Mouse (Mus musculus): Measurements from ENCODE around the gene Plppr5.

Plppr5 gene

GRCm38 (mm10) chr3:117574529-117575252, at the start of gene Plppr5:
Gene Plppr5, plus strand, starts transcription at chr3:117574836.
- DNase-seq = peak; percentile 20

DNA sequence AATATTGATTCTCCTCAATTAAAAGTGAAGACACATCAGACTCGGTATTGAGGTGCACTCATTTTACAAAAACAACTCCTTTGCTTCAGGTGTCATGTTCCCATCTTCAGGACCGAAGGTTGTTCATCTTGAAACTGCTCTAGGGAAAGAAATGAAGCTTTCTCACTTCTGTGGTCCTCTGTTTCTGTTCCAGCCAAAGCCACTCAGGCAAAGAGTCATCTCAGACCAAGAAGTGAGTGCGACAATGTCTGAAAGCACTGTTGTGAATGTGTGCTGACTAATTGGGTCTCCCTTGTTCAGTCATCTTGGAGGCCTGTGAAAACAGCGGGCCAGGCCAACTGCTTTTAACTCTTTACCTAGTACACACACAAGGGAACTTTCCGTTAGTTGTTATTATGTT, 24.7 kb upstream of the Plppr5 start:
- no peak for DNase-seq

DNA sequence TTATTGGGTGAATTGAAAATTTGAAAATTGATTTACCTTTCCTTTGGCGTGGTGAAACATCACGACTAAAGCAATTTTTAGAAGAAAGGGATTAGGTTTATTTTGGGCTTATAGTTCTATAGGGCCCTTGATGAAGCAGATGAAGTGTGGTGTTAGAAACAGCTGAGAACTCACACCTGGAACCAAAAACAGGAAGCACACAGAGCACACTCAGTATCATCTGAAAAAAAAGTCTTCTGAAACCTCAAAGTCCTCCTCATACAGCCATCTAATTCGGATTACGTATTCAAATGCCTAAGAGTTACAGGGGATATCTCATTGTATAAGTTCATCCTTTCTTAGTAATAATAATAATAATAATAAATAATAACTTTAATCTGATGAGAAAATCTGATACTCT, 24.1 kb upstream of the Plppr5 start:
- no peak for DNase-seq

DNA sequence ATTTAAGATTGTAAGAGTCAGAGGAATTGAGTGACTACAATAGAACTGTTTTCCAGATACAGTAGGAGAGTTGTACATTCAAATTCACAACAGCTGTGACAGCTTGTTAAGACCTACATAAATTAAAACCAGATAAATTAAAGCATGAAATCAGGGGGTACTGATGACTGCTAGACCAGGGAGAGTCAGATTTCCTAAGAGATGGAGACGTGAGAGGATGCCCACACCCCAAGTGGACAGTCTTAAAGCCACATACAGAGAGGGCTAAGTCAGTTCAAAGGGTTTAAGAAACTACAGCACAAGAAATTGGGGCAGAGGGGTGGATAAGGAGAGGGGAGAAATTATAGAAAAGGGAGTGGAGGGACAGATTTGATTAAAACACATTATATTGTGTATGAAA, 17.7 kb upstream of the Plppr5 start:
- DNase-seq = no peak

GRCm38 (mm10) chr3:117575253-117575927, 754 bp downstream of the Plppr5 start:
- DNase-seq = peak; percentile 4

DNA sequence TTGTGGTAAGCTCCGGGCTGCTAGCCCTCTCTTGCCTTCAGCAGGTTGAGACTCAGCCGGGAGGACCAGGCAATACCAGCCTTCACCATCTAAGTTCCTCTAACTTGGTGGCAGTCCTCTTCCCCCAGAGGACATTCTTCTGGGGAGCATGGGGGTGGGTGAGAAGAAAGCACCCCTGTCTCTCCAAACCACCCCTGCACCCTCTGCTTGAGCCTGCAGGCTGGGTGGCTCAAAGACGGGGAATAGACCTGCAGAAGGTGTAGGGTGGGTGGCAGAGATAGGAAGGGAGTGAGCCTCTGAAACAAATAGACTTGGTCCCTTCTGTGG, 1.3 kb downstream of the Plppr5 start:
- no peak for DNase-seq

DNA sequence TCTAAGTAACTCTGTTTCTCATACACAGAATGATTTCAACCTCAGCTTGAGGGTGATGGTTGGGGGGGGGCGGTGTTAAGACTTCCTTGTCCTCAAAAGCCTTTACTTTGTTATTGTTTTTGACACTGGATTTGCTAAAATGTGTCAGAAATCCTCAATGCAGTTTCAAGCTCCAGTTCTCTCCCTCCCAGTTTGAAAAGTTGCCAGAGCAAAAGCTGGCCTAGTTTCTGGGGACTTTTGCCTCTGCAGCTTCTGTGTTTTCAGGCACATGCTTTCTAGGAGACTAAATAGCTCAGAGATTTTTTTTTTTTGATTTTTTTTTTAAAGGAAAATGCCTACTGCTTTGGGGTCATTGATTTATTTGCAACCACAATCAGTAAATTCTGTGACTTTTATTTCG, 2.7 kb downstream of the Plppr5 start:
- peak; percentile 6 for DNase-seq

DNA sequence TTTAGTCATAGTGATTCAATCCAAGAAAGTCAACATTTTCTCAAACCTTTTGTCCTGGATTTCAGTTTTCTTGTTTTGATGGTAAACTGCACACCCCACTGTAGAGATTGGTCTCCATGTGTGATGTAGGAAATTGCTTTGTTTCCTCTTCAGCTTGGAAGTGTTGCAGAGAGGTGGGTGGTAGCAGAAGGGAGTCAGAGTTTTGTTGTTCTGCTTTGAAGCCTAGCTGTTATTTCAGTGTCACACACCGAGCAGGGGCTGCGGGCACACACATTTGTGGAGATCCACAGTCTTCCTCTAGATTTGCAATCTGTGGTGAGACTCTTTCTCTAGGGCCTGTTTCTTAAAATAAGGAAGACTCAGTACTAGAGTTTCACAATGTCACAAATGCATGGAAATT, 8.0 kb downstream of the Plppr5 start:
- DNase-seq = no peak

DNA sequence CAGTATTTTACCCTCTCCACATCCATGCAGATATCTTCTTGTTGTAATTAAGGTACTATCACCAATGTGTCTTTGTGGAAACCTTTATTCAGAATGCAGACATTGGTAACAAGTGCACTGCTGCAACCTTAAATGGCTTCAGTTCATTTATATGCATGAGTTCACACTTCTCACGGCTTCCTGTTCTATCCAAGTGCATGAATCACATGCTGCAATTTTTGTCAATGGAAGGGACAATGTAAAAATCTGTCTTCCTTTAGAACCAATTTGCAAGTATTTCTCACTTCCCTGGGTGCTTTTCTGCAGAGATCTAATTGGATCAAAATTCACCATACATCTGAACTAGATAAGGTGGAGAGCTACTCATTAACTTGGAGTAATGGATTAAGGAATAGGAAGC, 27.8 kb downstream of the Plppr5 start:
- DNase-seq = no peak

DNA sequence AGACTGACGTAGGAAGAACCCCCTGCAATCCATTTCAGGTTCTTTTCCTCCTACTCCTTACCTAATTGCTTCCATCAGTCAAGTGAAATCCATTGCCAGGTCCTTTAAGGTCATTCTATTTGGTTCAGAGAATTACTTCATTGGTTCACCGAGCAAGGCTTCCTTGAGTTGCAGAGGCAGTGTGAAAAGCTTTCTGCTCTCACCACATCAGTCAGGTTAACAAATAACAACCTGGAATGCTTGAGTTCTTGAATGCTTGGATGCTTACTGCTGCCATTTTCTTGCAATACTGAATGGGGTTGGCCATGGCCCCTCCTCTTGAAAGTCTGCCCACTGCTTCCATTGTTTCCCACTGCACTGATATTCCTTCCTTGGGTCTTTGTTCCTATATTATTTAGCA, 28.8 kb downstream of the Plppr5 start:
- no peak for DNase-seq

- no peak for DNase-seq
These were observed 31.7 kb downstream of the Plppr5 start for GRCm38 (mm10) chr3:117606383-117606782.

GRCm38 (mm10) chr3:117611453-117611852, 36.8 kb downstream of the Plppr5 start:
- DNase-seq = no peak

GRCm38 (mm10) chr3:117614856-117615255, 40.2 kb downstream of the Plppr5 start:
- DNase-seq = no peak

DNA sequence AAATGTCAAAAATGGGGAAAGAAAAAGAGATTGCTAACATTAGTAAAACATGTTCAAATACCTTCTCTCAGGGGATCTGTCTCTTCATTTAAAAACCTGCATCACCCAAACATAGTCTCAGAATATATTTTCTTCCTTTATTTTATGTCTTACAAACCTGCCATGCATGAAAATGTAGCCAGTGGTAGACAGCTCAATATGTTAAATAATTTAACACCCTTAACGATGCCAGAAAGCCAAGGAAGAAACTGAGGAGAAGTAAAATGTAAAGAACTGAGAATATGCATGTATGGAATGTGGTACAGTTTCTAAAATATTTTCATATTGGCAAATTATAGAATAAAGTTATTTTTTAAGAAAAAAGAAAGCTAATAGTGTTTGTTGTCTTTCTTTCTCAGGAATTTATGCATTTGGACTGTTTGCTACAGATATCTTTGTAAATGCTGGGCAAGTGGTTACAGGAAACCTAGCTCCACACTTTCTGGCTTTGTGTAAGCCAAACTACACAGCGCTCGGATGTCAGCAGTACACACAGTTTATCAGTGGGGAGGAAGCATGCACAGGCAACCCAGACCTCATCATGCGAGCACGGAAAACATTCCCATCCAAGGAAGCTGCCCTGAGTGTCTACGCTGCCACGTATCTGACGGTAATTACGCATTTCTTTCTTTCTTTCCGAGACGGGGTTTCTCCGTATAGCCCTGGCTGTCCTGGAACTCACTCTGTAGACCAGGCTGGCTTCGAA, 50.8 kb downstream of the Plppr5 start:
- DNase-seq = no peak

DNA sequence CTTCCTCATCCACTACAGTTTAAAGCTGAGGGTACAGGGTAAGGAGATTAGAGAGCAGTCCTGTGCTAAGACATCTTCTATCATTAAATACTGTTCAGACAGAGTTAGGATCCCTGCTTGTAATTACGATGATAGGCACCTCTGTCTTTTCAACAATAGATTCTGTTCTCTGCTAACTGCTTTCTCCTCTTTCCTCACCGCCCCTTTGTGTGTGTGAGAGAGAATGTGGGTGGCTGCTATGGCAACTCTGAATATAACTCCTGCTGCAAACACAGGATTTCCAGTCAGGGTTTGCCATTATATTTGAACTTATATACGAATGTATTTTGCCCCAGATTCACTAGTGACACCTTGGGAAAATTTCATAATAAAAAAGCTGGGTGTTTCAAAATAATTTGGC, 54.2 kb downstream of the Plppr5 start:
- DNase-seq = no peak

DNA sequence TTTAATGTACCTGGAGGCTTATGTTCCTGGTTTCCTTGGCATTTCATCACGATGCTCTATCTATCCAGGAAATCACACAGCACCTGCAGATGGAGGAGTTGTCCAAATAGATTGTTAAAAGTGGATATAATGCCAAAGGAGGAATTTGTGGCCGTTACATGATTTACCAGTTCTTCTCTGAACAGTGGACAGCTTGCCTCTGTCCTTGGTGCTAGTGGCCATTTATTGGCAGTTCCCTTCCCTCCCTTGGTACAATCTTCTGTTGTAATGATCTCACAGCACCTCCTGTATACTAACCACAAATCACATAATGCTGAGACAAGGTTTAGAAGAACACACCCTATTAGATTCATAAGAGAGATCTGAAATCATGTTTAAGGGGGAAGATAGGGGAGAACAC, 55.7 kb downstream of the Plppr5 start:
- DNase-seq = peak; percentile 1

DNA sequence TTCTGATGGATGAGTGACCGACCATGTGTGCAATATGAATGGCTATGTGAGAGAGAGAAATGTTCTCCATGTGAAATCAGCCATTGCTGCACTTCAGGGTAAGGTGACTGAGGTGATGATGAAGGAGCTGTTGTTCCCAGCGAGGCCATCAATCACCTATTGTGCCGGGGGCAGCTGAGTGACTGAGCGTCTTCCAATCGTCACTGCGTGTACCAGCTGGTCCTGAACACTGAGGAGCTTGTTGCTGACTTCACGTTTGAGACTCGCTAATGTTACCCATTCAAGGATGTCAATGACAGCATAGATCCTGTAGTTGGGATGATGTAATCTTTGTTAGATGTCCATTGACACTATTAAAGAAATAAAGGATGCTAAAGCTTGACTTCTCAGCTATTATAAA, 74.0 kb downstream of the Plppr5 start:
- DNase-seq = no peak

GRCm38 (mm10) chr3:117664316-117664715, 89.7 kb downstream of the Plppr5 start:
- no peak for DNase-seq

DNA sequence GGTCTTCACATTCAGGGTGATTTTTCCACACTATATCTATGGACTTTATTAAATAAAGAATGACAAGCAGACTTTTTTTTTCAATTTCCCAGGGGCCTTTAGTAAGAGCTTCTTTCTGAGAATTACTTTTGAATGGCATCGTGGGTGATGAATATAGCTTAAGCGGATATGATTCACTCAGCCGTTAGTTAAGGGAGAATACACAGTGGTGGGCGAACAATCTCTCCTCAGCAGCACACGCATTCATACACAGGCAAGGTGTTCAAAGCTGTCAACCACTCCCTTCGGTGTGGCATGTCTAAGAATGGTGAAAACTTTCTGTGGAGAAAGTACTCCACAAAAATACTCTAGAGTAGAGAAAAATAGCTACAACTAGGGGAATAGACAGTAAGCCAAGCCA, 104.6 kb downstream of the Plppr5 start:
- no peak for DNase-seq

DNA sequence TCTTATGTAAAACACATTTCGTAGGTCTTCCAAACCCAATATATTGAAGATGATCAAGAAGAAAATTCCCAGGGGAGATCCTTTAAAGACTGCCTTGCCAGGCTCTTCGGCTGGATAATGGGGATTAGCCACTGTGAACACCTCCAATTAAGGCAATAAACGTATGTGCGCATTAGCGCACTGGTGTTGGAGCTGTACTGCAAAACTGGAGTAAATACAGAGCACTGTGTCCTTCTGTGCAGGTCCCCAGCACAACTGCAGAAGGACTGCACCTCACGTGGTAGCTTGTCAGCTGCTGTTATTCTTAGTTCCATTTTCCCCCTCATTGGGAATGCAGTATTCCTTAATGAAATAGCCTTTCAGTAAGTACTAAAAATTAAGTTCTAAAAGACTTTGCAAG, 110.0 kb downstream of the Plppr5 start:
- no peak for DNase-seq

GRCm38 (mm10) chr3:117686036-117686435, 111.4 kb downstream of the Plppr5 start:
- no peak for DNase-seq

DNA sequence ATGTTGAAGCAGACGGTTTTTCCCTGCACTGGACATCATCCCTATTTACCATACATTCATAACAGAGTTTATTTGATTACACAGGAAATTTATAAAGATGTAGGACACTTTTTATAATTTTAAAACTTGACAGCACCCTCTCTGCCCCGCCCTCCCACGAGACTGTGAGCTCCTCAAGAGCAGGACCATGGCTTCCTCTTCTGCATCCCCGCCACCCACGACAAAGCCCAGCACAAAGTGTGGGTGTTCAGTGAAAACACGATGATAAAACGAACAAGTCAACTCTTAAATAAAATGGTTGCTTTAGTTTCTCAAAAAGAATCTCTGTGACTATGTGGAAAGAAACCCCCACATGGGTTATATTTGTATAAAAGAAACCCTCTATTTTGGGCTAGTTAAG, 112.0 kb downstream of the Plppr5 start:
- DNase-seq = no peak

GRCm38 (mm10) chr3:117694736-117695135, 120.1 kb downstream of the Plppr5 start:
- DNase-seq = no peak

- no peak for DNase-seq
These were observed 121.7 kb downstream of the Plppr5 start for GRCm38 (mm10) chr3:117696350-117696749.
